Mouse (Mus musculus): ENCODE results near the gene Dpysl4.

GRCm38 (mm10) chr7:139063406-139063805 lies 22.4 kb upstream of the Dpysl4 start:
- TF ChIP-seq GATA1 (IDR thresholded peaks at IDR 0.05; ENCODE audit: low read length) = no peak
- TF ChIP-seq TAL1 (IDR thresholded peaks at IDR 0.05; ENCODE audit: low read length) = no peak
